Mouse (Mus musculus): Measurements from ENCODE around the gene Nsg1. TPM values are rescaled to one million over a fixed set of nuclear protein-coding genes. Genes with fewer than 3 reads are reported as not detected.

Nsg1 gene
- polyA plus RNA-seq, 1 experiment from 2014 or later: 12.7 TPM

- ATAC-seq (no peak), DNase-seq (ENCODE audit: low read depth, low spot score) (no peak)
- ChIA-PET CTCF (no interaction called here), POLR2A (no interaction called here)
- in situ Hi-C loops (cut with MboI; ENCODE audit: low pct_unique_long_range_greater_than_20kb): no loop called here
- TF ChIP-seq CTCF (IDR thresholded peaks at IDR 0.05): no peak
- no peaks in the 10 kb centered on the region for H3K27me3 ChIP-seq
Observed at GRCm38 (mm10) chr5:38146524-38146923, 13.2 kb downstream of the Nsg1 start.

- no peak for TF ChIP-seq CTCF (IDR thresholded peaks at IDR 0.05)
- in situ Hi-C loops (cut with MboI; ENCODE audit: low pct_unique_long_range_greater_than_20kb): no loop called here
Observed at GRCm38 (mm10) chr5:38140893-38141292, 18.8 kb downstream of the Nsg1 start.

GRCm38 (mm10) chr5:38137163-38137562 lies 22.5 kb downstream of the Nsg1 start:
- POLR2A ChIA-PET: no interaction called here
- in situ Hi-C loops (cut with MboI; ENCODE audit: low pct_unique_long_range_greater_than_20kb): no loop called here
- no peak for TF ChIP-seq CTCF (IDR thresholded peaks at IDR 0.05)
- no peak for ATAC-seq
- no peak for DNase-seq (ENCODE audit: low read depth, low spot score)
- CTCF ChIA-PET: interaction anchor here (1.1 to 2.1 kb wide), 4 partner anchors 8 to 61 kb away, joined by 3 to 5 read pairs (median 4); no protein-coding TSS in a partner anchor
- H3K27me3 ChIP-seq: no peaks in the 10 kb centered on the region

More at GRCm38 (mm10) chr5:38140893-38141292, 18.8 kb downstream of the Nsg1 start:
- ChIA-PET CTCF (interaction anchor here (0.6 to 0.7 kb wide), 2 partner anchors 15 to 25 kb away, joined by 3 read pairs; no protein-coding TSS in a partner anchor), POLR2A (interaction anchor here (1.3 kb wide), 1 partner anchor 12 kb away, joined by 4 read pairs; no protein-coding TSS in a partner anchor)
- no peaks in the 10 kb centered on the region for H3K27me3 ChIP-seq
- DNase-seq (ENCODE audit: low read depth, low spot score) (no peak), ATAC-seq (no peak)

- DNase-seq (ENCODE audit: low read depth, low spot score) (no peak), ATAC-seq (no peak)
- CTCF ChIA-PET: interaction anchor here (1.1 to 2.0 kb wide), 3 partner anchors 9 to 62 kb away, joined by 3 to 5 read pairs (median 4); no protein-coding TSS in a partner anchor
- POLR2A ChIA-PET: no interaction called here
- in situ Hi-C loops (cut with MboI; ENCODE audit: low pct_unique_long_range_greater_than_20kb): no loop called here
- no peak for TF ChIP-seq CTCF (IDR thresholded peaks at IDR 0.05)
- H3K27me3 ChIP-seq: no peaks in the 10 kb centered on the region
Observed at GRCm38 (mm10) chr5:38136247-38136646, 23.5 kb downstream of the Nsg1 start.

- POLR2A ChIA-PET: interaction anchor here (0.6 to 1.9 kb wide), 2 partner anchors 10 to 11 kb away, joined by 3 to 4 read pairs; no protein-coding TSS in a partner anchor
- H3K27me3 ChIP-seq: no peaks in the 10 kb centered on the region
- CTCF ChIA-PET: no interaction called here
- in situ Hi-C loops (cut with MboI; ENCODE audit: low pct_unique_long_range_greater_than_20kb): no loop called here
- no peak for TF ChIP-seq CTCF (IDR thresholded peaks at IDR 0.05)
- ATAC-seq: no peak
- no peak for DNase-seq (ENCODE audit: low read depth, low spot score)
Observed at GRCm38 (mm10) chr5:38129339-38129738, 30.4 kb downstream of the Nsg1 start.

GRCm38 (mm10) chr5:38126519-38127306 lies 33.0 kb downstream of the Nsg1 start:
- CTCF ChIA-PET: interaction anchor here (2.3 kb wide), 1 partner anchor 12 kb away, joined by 9 read pairs; no protein-coding TSS in a partner anchor
- in situ Hi-C loops (cut with MboI; ENCODE audit: low pct_unique_long_range_greater_than_20kb): no loop called here
- H3K27me3 ChIP-seq: no peaks in the 10 kb centered on the region
- no peak for TF ChIP-seq CTCF (IDR thresholded peaks at IDR 0.05)
- POLR2A ChIA-PET: interaction anchor here (0.6 kb wide), 2 partner anchors 20 to 53 kb away, joined by 4 to 8 read pairs; no protein-coding TSS in a partner anchor
- ATAC-seq (no peak), DNase-seq (ENCODE audit: low read depth, low spot score) (no peak)

- POLR2A ChIA-PET: no interaction called here
- no peaks in the 10 kb centered on the region for H3K27me3 ChIP-seq
- no peak for TF ChIP-seq CTCF (IDR thresholded peaks at IDR 0.05)
- no peak for ATAC-seq
- in situ Hi-C loops (cut with MboI; ENCODE audit: low pct_unique_long_range_greater_than_20kb): no loop called here
- no peak for DNase-seq (ENCODE audit: low read depth, low spot score)
- CTCF ChIA-PET: interaction anchor here (2.3 to 3.3 kb wide), 3 partner anchors 13 to 31 kb away, joined by 6 to 16 read pairs (median 6); no protein-coding TSS in a partner anchor
Observed at GRCm38 (mm10) chr5:38121699-38122098, 38.0 kb downstream of the Nsg1 start.

- CTCF ChIA-PET: interaction anchor here (1.1 to 3.3 kb wide), 2 partner anchors 10 to 32 kb away, joined by 3 to 16 read pairs; no protein-coding TSS in a partner anchor
- POLR2A ChIA-PET: interaction anchor here (0.6 to 1.4 kb wide), 2 partner anchors 10 to 11 kb away, joined by 3 to 4 read pairs; no protein-coding TSS in a partner anchor
- DNase-seq (ENCODE audit: low read depth, low spot score) (peak; percentile 31), ATAC-seq (peak; percentile 53)
- in situ Hi-C loops (cut with MboI; ENCODE audit: low pct_unique_long_range_greater_than_20kb): no loop called here
- TF ChIP-seq CTCF (IDR thresholded peaks at IDR 0.05): no peak
- H3K27me3 ChIP-seq: no peaks in the 10 kb centered on the region
Observed at GRCm38 (mm10) chr5:38119268-38119667, 40.4 kb downstream of the Nsg1 start.

- no peak for ATAC-seq
- no peaks in the 10 kb centered on the region for H3K27me3 ChIP-seq
- ChIA-PET CTCF (interaction anchor here (0.9 to 2.3 kb wide), 2 partner anchors 11 to 84 kb away, joined by 3 to 6 read pairs; no protein-coding TSS in a partner anchor), POLR2A (no interaction called here)
- DNase-seq (ENCODE audit: low read depth, low spot score): no peak
- no peak for TF ChIP-seq CTCF (IDR thresholded peaks at IDR 0.05)
- in situ Hi-C loops (cut with MboI; ENCODE audit: low pct_unique_long_range_greater_than_20kb): no loop called here
Observed at GRCm38 (mm10) chr5:38117056-38117455, 42.7 kb downstream of the Nsg1 start.

- in situ Hi-C loops (cut with MboI; ENCODE audit: low pct_unique_long_range_greater_than_20kb): no loop called here
- ChIA-PET CTCF (no interaction called here), POLR2A (no interaction called here)
- ATAC-seq (no peak), DNase-seq (ENCODE audit: low read depth, low spot score) (no peak)
- H3K27me3 ChIP-seq: no peaks in the 10 kb centered on the region
- no peak for TF ChIP-seq CTCF (IDR thresholded peaks at IDR 0.05)
Observed at GRCm38 (mm10) chr5:38114526-38114925, 45.2 kb downstream of the Nsg1 start.

GRCm38 (mm10) chr5:38106807-38107206 lies 52.9 kb downstream of the Nsg1 start:
- H3K27me3 ChIP-seq: no peaks in the 10 kb centered on the region
- CTCF ChIA-PET: interaction anchor here (0.7 to 1.4 kb wide), 4 partner anchors 9 to 95 kb away, joined by 3 read pairs; no protein-coding TSS in a partner anchor
- no peak for ATAC-seq
- no peak for TF ChIP-seq CTCF (IDR thresholded peaks at IDR 0.05)
- DNase-seq (ENCODE audit: low read depth, low spot score): no peak
- in situ Hi-C loops (cut with MboI; ENCODE audit: low pct_unique_long_range_greater_than_20kb): no loop called here
- POLR2A ChIA-PET: interaction anchor here (0.6 kb wide), 1 partner anchor 19 kb away, joined by 8 read pairs; no protein-coding TSS in a partner anchor
